In genomic region chr19:57013271-57013677, GRCm38 (mm10) we compare ENCODE assay signal across 17 mouse cellular contexts. TPM values are rescaled to one million over a fixed set of nuclear protein-coding genes. Genes with fewer than 3 reads are reported as not detected.
DNase-seq lines count a peak whose midpoint lies in the region; TF ChIP-seq lines count a peak whose summit lies in the region.
"Had no signal": no experiment of that assay in that cellular context is flagged by ENCODE, and none has a peak within 500 bp of the region (broad histone marks: within the 10 kb centered on the region; RNA-seq: fewer than 3 reads in every experiment).

No protein-coding gene starts in this region.

- no peak overlapping the region for H3K27ac ChIP-seq in heart, adult 2 months
- H3K27ac ChIP-seq: heart, embryonic 15.5 days; hindbrain, embryonic 15.5 days; left cerebral cortex, adult 2 months; limb, embryonic 15.5 days had no signal

- intact Hi-C loops in heart, adult 2 months (cut with DNase I): no loop called here

- no peak overlapping the region for H3K9ac ChIP-seq in heart, adult 2 months (ENCODE audit: low read depth, low read length)
- H3K9ac ChIP-seq: heart, embryonic 15.5 days; hindbrain, embryonic 15.5 days; limb, embryonic 15.5 days; lung, embryonic 14.5 days had no signal

- WGBS in heart, adult 2 months: 67% methylated on average over 6 of the region's 6 CpGs

- TF ChIP-seq POLR2A in heart, adult 2 months (IDR thresholded peaks at IDR 0.05; ENCODE audit: insufficient read depth, low read depth, low read length): no peak

- H3K79me2 ChIP-seq in heart, adult 2 months (replicated peaks; ENCODE audit: control insufficient read depth, insufficient read depth, low read length): no peaks in the 10 kb centered on the region

- no peaks in the 10 kb centered on the region; the same call in 1 of the 2 replicates for H3K27me3 ChIP-seq in heart, adult 2 months (ENCODE audit: control insufficient read depth, insufficient read depth, low read length)

- no peak overlapping the region for H3K4me3 ChIP-seq in heart, adult 2 months
- H3K4me3 ChIP-seq: erythroblast, embryonic 14.5 days; heart, embryonic 15.5 days; hindbrain, embryonic 15.5 days; left cerebral cortex, adult 2 months; limb, embryonic 15.5 days; megakaryocyte, embryonic 14.5 days had no signal

- no peak for TF ChIP-seq EP300 in heart, adult 2 months (IDR thresholded peaks at IDR 0.05; ENCODE audit: insufficient read depth, low read depth, low read length)

- TF ChIP-seq CTCF in heart, adult 2 months (IDR thresholded peaks at IDR 0.05): no peak

- DNase-seq in adrenal gland, adult 2 months: peak; percentile 81
- no peak for DNase-seq in adrenal gland, postnatal 25 days
- DNase-seq in Muller cell, postnatal 12 days (ENCODE audit: inconsistent ontology term): peak; percentile 44
- DNase-seq in induced T-regulatory cell, adult 2 months (ENCODE audit: low read depth): peak; percentile 38
- peak; percentile 54 to 85 for DNase-seq in kidney, postnatal 25 days
- no peak for DNase-seq in ovary, postnatal 10 days (ENCODE audit: low spot score)
- no peak for DNase-seq in heart, adult 2 months
- DNase-seq in layer of hippocampus, adult 9-11 months: no peak
- DNase-seq: cerebellum, adult 18-20 months; gastrocnemius, postnatal 25 days; lung, embryonic 14.5 days had no signal

- peaks cover 6% of the 10 kb centered on the region for H3K4me1 ChIP-seq in heart, adult 2 months (ENCODE audit: control insufficient read depth, insufficient read depth, low read length)

- no peaks in the 10 kb centered on the region for H3K36me3 ChIP-seq in heart, adult 2 months (ENCODE audit: control insufficient read depth, insufficient read depth, low read length)
- H3K36me3 ChIP-seq: heart, embryonic 15.5 days; hindbrain, embryonic 15.5 days; limb, embryonic 15.5 days had no signal

RNA-seq across cellular contexts. Expression of gene Afap1l2, which starts 5.2 kb away (rescaled TPM):
- total RNA-seq in adrenal gland, adult 2 months (2021): 10 to 100 TPM; 22.7 to 29.7 TPM
- polyA plus RNA-seq in adrenal gland, adult 2 months (2012; rRNA removed): 4.5 and 5.6 TPM in 2 replicates
- 11.4 and 14.3 TPM in 2 replicates for total RNA-seq in adrenal gland, postnatal 25 days (2021)
- total RNA-seq in heart, adult 2 months (2021): 1 to 10 TPM; 3.6 TPM
- 1.8 and 2.9 TPM in 2 replicates for polyA plus RNA-seq in heart, adult 2 months (2012; rRNA removed)
- polyA plus RNA-seq: erythroblast, embryonic 14.5 days had no signal

Comparison
In these comparisons a context has a peak if more than half of its experiments do, and no peak if none do; other contexts are left out.
1. DNase-seq: peak in adrenal gland, adult 2 months (single experiment), Muller cell, postnatal 12 days (single experiment), induced T-regulatory cell, adult 2 months (single experiment) and kidney, postnatal 25 days (2 of 2); none in adrenal gland, postnatal 25 days (single experiment), ovary, postnatal 10 days (single experiment), heart, adult 2 months (0 of 2) and layer of hippocampus, adult 9-11 months (single experiment).